Mouse (Mus musculus) left cerebral cortex, postnatal 14 days (tissue): ENCODE data around the gene Dgkq. TPM values are rescaled to one million over a fixed set of nuclear protein-coding genes. Genes with fewer than 3 reads are reported as not detected.

ENCODE experiments used
- DNase-seq, 2 experiments: peaks; one replicate each; pipeline ENCODE4 v3.0.0; 2021 to 2022; ENCODE audit warnings: low spot score in 2 of 2, mixed read lengths in 1 of 2
- intact Hi-C: fragments of 180-260 bp; cut with DNase I; formaldehyde crosslinking; loops from one replicate; pipeline ENCODE4 v1.15.1; 2025
- long read RNA-seq, 2 experiments: library from polyadenylated mRNA; stranded (forward); transcript quantifications; one replicate each; pipeline ENCODE4 v2.0.0; 2021
- total RNA-seq, 2 experiments: library from RNA; stranded (reverse); gene quantifications; 2 replicates each; pipeline ENCODE4 v1.2.3; 2021

Dgkq gene
- 10 to 100 TPM; 51.4 to 53.5 TPM for total RNA-seq
- long read RNA-seq, experiment 1, full-length matches to known transcripts: 15 of 27 reads
- long read RNA-seq, experiment 1, partial matches to known transcripts: 2 of 27 reads
- long read RNA-seq, experiment 1, other reads (novel, unspliced or antisense): 10 of 27 reads
- long read RNA-seq, experiment 2, full-length matches to known transcripts: 8 of 23 reads
- long read RNA-seq, experiment 2, partial matches to known transcripts: 6 of 23 reads
- long read RNA-seq, experiment 2, other reads (novel, unspliced or antisense): 9 of 23 reads

DNA sequence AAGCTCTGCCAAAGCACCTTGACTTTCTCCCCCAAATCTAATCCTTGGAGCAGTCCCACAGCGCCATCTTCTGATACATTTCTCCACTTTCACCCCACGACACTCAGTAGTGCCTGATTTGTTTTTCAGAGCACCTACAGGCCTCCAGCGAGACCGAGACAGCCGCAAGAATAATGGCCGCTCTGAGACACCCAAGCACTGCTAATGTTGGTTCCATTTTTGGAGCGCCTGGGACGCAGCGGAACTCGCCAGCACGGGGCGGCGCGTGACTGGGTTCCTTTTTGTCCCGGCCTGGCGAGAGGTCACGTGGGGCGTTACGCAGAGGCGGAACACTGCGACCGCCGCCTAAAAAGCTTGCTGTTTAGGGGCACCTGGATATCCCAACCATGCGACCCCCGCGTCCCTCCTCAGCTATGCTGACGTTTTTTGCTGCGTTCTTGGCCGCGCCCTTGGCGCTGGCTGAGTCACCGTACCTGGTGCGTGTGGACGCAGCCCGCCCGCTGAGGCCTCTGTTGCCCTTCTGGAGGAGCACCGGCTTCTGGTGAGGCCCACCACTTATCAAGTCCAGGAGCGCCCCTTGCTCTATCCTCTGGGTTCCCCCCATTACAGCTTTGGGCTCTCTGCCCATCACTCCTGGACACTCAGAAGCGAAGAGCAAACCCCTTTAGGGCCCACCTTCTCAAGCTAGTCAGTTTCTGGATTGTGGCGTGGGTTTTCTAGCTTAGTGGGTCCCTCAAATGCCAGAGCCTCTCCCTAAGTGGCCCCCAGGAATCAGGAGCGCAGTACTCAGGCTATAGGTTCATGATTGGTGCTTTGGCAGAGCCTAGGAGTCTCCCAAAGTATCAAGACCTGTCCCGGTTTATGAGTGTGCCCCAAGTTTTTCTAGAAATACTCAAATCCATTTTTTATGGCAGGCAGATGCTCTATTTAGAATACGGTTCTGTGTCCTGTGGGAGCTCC, at the start of gene Dgkq:
Dgkq (minus strand) TSS at position 696 of the 960 bp plus-strand sequence.
- DNase-seq: peak; percentile 90 to 92
- intact Hi-C loops: loop anchor here (1.0 to 10.0 kb wide), 2 partner anchors 8 to 1436 kb away; partner anchors contain the start of gene Gtpbp6

DNA sequence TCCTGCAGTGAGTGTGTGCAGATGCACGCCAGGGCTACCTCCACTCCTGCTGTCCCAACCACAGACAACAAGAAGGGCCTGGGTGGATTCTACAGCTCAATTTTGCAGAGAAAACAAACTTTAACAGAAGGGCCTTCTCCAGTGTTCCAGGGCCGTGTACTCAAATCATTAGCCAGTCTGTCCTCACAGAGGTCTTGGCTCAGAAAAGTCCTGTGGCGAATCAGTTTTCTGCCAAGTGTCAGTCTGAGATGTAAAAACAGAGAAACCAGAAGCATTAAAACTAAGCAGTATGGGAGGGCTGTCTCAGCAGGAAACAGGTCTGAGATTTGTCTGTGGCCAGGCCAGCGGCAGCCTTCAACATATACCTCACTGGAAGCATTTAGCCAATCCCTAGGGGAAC, 48.6 kb upstream of the Dgkq start:
- no peak for DNase-seq
- intact Hi-C loops: no loop called here

DNA sequence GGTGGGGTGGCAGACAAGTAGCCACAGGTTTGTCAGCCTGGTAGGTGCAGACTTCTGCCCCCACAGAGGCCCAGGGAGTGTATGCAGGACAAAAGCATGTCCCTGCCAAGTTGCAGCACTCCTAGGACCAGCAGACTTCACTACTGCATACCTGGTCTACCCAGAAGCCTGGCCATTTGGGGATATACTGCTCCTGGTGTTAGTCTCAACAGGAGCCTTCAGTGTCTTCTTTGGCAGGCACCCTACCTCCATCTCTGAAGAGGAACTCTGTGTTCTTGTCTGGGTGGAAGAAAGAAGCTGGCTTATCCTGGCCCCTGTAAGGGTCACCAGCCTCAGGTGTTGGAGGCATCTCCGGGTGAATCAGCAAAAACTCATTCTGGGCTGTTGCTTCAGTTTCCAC, 46.5 kb upstream of the Dgkq start:
- DNase-seq: no peak
- intact Hi-C loops: no loop called here

DNA sequence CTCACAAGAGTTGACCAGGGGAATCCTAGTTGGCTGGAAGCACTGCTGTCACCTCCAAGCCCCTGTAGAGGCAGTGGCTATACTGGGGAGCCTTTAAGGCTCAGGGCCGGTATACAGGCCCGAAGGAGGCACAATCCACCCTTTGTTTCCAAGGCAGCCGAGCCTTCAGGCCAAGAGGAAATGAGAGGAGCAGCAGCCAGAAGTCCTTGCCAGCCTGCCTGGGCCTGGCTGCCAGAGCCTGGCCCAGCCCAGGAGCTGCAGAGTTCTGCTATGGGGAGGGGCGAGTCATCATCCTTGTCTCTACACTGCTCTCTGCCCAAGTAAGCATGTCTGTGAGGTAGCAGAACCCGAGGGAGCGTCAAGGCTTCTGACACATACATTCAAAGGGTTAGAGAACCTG, 44.7 kb upstream of the Dgkq start:
- intact Hi-C loops: no loop called here
- DNase-seq: peak; percentile 25 to 42

DNA sequence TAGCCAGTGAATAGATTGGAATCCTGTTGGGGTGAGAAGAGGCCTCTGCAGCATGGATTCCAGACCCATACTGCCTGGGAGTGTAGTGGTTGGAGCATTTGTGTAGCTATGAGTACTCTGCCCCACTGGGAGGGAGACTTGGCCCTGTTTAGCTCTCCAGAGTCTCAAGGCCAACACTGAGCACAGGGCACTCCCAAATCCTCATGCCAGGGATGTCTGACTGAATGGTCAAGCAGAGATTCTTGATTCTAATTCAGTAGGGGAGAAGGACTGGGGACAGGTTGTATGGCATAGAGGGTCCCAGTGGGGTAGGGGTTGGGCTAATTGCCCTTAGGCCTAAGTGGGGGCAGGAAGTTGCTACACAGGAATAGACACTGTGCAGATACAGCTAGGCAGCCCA, 44.2 kb upstream of the Dgkq start:
- no peak for DNase-seq
- intact Hi-C loops: no loop called here

DNA sequence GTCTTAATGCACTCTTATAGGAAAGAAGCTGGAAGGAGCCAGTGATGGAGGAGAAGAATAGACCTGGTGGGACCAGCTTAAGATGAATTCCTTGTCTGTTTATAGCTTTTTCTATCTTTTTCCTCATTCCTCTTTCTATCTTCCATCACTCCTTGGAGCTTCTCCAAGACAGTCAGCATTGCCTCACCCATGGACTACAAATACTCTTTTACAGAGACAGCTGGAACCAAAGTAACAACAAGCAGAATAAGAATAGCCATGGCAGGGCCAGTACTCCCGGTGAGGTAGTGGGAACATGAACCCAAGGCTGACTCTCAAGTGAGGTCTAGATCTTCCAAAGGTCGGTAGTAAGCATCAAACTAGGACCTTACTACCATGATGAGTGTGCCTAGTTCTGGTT, 43.6 kb upstream of the Dgkq start:
- peak in 1 of 2 experiments; percentile 28 for DNase-seq

DNA sequence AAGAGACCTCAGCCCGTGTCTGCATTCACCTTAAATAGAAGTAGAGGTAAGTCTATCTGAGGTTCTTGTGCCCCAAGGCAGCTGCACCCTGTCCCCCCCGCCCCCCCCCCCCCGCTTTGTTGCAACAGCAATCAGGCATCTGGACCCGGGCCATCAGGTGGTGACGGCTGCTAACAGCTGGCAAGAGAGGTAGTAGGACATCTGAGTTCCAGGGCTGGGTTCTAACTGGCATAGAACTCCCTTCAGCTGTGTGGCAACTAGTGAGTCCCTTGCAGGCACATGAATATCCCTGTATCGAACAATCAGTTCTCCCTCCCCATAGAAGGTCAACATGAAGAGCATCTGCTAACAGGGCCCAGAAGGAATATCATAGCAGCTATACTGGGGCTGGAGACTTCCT, 42.5 kb upstream of the Dgkq start:
- intact Hi-C loops: no loop called here
- no peak for DNase-seq

More for the DNA sequence above, 43.6 kb upstream of the Dgkq start:
- intact Hi-C loops: no loop called here

DNA sequence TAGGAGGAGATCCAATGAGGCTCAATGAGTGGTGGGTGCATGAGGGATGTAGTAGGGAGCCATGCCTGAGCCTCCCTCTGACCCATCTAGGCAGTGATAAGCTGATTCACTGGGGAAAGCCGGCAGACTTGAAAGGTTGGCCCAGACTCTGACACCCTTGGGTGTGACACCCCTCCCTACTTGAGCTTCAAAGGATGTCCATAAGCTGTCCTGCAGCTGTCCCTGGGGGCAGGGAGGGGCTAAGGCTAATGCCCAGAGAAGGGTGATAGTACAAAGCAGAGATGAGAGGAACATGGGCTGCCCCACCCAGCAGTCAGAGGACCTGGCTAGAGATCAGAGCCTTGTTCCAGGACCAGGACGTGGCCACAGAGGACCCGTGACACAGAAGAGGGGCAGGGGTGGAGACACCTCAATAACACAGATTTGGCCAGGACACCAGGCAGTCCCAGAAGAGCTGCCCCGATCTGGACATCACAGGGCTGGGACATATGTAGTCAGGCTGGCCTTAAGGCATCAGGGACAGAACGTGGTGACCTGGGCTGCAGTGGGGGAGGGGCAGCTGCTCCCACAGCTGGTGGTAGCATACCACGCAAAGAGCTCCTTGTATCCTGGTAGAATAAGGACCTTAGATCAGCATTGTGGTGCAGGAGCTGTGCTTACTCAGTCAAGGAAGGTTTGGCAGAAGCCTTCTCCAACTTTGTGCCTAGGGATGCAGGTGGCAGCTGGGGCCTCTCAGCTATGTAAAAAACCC, 39.7 kb upstream of the Dgkq start:
- DNase-seq: no peak
- intact Hi-C loops: no loop called here

DNA sequence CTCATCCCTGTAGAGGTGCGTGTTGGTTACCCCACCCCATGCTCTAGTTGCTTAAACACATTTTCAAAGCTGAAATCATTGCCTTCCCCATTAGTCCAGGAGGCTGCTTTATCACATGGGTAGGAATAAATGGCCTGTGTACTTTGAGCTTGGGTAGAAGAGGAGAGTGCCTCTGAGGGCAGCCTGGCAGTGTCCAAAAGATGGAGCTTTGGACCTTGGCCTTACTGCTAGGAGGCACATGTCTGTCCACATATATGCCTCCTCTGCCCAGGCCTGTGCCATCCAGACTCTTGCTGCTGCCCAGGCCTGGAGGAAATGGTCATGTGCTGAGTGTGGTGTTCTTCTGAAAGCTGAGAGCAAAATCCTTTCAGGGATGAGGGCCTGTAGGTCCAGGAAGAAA, 38.9 kb upstream of the Dgkq start:
- intact Hi-C loops: no loop called here
- DNase-seq: no peak

DNA sequence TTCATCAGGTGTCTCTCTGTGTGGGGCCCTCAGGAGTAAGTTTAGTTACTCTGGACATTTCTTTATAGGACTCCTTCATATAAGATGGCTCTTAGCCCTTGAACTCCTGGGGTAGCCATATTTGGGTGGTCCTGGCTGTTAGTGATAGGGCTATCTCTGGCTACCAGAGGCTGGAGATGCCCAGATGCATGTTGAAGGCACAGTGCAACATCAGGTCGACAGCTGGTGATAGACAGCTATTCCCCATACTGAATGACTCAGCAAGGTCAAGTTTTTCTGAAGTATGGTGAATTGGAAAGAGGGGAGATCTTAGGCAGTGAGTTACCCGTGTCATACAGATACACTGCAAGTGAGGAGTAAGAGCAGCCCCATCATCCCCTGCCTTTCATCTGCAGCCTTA, 38.3 kb upstream of the Dgkq start:
- intact Hi-C loops: no loop called here
- no peak for DNase-seq

DNA sequence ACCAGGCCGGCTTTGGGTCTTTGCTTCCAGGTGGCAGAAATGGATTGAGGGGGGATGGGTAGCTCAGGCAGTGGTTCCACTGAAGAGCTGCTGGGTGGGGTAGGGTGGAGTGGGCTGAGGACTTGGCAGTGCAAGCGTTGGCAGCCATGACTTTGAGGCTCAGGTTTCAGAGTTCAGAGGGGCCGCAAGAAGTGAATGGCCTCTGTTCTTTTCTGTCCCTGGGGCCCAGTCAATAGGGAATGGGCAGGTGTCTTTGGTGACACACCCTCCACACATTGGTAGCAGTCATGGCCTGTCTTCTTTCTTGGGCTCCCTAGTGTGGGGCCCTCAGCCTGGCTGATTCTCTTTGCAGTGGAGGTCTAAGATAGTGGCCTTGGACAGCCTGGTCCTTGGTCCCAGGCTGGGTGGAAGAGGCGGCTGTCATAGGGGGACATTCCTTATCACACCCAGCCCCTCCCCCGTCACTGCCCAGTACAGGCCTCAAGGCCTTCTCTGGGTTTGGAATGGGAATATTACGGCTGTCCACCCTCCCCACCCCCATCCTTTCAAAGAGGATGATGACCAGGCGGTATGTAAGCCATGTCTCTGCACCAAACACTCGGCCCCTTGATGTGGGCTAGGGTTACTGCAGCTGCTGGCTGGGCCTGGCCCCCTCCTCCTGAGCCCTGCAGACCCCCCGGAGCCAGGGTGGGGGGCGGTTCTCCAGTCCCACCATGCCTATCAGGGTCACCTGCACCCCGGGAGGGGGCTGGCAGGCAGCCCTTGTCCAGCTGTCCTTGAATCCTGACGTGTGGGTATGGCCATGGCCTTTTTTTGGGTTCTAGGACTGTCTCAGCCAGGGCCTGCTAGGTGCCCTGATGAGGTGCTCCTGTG, 34.5 kb upstream of the Dgkq start:
- intact Hi-C loops: no loop called here

DNA sequence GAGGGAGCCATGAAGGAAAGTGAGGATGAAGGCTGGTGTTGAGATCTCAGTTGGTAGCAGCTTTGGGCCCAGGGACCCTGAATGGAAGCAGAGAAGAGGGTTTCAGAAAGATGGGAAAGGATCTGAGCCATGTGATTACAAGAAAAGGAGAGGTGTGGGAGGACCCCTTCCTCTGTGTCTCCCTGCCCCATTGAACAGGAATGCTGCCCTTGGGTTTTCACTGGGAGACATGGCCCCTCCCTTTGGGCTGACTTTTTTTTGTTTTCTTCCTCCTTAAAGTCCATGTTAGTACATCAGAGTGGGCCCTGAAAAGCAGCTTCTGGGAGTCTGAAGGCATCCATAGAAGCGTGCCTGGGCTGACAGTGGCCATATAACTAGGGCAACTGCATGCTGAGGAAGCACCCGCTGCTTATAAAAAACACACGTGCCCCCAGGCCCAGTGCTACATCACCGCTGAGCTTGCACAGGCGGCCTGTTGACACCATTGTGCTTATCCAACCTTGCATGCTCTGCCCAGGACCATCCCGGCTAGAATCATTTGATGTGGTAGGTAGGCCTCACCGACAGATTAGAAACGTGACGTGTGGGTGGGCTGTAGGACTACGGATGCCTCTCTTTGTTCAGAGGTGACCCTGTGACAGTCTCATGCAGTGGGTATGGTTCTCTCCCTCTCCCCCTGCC, 32.0 kb upstream of the Dgkq start:
- no peak for DNase-seq
- intact Hi-C loops: no loop called here

More for the DNA sequence above, 34.5 kb upstream of the Dgkq start:
- DNase-seq: no peak

DNA sequence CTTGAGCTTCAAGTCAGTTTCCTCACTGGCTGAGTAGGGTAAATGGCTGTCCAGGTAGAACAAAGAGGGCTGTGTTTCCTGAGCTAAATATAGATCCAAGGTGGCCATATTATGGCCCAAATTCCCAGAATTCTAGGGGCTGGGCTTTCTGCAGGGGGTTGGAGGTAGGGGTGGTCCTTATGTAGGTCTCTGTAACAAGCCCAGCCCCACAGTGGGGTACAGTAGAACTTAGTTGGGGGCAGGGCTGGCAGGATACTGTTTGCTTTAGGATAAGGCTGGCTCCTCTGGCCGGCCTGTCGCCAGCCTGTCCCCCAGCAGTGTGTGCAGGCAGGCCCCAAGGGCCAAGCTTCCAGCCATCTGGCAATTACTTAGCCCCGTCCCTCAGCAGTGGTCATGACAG, 30.9 kb upstream of the Dgkq start:
- no peak for DNase-seq
- intact Hi-C loops: no loop called here

DNA sequence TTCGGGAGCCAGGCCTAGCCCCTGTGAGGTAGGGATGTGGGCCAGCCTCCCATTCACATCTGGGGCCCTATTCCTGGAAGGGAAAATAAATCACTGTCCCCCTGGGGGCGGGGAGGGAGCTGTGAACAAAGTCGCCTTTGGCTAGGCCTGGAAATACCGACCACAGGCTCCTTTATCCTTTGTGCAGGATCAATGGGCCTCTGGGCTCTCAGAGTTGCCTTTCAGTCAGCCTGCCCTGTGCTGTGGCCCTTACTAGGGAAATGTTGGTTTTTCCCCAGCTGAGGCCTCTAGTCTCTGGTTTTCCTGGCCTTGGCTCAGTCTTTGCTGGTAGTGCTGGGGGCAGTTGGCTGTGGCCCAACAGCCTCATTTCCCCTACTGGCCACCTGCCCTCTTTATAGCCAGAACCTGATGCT, 27.9 kb upstream of the Dgkq start:
- peak; percentile 25 to 57 for DNase-seq
- intact Hi-C loops: no loop called here

DNA sequence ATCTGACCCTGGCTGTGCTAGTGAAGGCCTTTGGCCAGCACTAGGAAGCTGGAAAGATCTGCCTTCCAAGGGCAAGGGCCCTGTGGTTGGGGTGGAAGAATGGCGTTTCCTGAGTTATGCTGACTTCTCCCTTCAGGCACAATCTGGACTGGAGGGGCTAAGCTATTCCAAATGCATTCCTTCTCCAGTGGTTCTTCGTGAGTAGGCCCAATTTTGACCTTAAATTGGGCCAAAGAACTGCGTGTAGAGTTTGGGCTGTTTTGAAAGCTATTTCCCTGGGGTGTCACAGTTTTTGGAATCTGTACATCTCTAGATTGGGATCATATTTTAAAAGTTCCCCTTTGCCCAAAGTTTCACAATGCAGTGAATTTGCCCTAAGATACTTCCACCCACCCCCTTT, 27.1 kb upstream of the Dgkq start:
- DNase-seq: no peak
- intact Hi-C loops: no loop called here

DNA sequence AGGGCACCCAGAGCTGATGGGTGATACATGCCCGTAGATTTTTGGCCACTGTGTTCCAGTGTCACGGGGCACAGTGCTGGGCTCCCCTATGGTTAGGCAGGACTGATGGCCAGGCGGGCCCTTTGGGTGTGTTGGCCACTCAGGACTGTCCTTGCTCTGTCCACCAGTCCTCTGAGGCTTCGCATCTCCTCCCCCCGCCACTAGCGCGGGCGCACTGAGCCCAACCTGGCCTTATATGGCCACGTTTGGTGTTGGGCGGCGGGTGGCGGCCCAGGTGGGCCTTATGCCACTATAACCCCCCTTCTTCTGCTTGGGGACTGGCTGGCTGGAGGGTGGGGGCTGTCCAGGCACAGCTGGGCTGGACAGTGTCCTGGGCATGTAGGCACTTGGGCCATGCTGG, 26.4 kb upstream of the Dgkq start:
- intact Hi-C loops: no loop called here
- no peak for DNase-seq

DNA sequence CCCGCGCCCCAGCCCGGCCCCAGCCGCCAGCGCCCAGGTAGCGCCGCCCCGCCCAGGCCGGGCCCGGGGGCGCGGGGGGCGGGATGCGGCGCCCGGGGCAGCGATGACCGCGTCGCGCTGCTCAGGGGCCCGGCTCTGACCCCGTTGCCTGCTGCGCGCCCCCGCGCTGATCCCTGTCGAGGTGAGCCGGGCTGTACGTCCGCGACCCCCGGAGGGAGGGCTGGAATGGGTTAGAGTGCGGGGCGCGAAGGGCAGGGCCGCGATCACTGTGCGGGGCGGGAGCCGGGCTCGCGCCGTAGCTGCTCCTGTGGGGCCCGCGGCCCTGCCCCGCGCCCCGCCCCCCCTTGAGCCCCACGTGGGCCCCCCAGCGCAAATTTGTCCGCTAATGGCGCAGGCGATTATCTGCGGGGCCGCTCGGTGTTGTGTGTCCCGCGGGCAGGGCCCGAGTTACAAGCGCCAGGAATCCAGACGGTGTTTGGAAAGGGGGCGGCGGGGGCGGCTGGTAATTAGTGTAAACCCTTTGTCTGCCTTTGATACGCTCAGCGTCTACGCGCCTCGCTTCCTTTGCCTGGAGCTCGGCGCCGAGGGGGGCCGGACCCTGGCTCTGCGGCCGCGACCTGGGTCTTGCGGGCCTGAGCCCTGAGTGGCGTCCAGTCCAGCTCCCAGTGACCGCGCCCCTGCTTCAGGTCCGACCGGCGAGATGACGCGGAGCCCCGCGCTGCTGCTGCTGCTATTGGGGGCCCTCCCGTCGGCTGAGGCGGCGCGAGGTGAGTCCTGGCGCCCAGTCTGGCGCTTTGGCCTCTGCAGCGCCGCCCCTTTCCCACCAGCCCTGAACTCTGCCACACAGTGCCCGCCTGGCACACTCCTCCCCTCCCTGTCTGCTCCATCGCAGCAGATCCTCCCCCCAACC, 25.1 kb upstream of the Dgkq start:
- DNase-seq: no peak
- intact Hi-C loops: loop anchor here (5.0 kb wide), 1 partner anchor 33 kb away; no protein-coding TSS in a partner anchor
